Mouse (Mus musculus) T-helper 17 cell (primary cell): Measurements from ENCODE around the gene Smurf2.

Experiments
- in situ Hi-C, 2 experiments: fragments of 300-600 bp; cut with MboI, MseI; formaldehyde crosslinking; loops; 1 replicate in 1 of 2; 2 replicates in 1 of 2; pipeline ENCODE4 v1.15.1; 2025; ENCODE audit warnings: high pct_unique_total_duplicates in 2 of 2

Smurf2 gene

GRCm38 (mm10) chr11:106908016-106908415 is 12.5 kb downstream of the Smurf2 start:
- in situ Hi-C loops, result no loop called here

GRCm38 (mm10) chr11:106907253-106907652 is 13.3 kb downstream of the Smurf2 start:
- in situ Hi-C loops, result no loop called here

GRCm38 (mm10) chr11:106905707-106906106 is 14.8 kb downstream of the Smurf2 start:
- in situ Hi-C loops, result no loop called here

DNA sequence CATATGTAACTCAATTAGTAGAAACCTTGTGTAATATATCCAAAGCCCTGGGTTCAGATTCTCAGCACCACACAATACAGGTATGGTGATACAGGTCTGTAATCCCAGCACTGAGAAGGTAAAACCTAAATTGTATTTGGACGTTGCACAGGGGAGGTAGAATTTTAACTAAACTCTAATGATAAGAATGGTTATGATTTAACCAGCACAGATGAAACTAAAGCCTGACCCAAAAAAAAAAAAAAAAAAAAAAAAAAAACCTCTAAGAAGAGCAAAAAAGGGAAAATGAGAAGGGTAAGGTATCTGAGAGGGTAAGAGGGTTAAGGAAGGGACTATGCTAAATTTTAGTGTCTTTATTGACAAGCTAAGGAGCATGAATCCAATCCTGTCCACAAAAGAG is 20.7 kb downstream of the Smurf2 start:
- in situ Hi-C loops, result no loop called here

- in situ Hi-C loops, result no loop called here
Observed at GRCm38 (mm10) chr11:106896561-106897168, 23.9 kb downstream of the Smurf2 start.

DNA sequence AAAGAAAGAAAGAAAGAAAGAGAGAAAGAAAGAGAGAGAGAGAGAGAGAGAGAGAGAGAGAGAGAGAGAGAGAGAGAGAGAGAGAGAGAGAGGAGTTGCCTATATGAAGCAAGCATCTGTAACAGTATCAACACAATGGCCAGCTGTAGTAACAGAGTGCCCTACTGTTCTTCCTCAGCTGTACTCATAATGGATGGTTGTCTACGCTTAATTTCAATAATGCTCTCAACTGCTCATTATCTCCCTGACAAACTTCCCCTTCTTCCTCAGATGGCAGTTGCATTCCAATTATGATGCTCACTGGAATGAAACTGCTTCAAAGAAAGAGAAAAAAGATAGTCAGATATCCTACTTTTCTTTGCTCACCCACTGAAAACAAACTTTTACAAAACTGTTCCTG is 36.9 kb downstream of the Smurf2 start:
- in situ Hi-C loops, result no loop called here

DNA sequence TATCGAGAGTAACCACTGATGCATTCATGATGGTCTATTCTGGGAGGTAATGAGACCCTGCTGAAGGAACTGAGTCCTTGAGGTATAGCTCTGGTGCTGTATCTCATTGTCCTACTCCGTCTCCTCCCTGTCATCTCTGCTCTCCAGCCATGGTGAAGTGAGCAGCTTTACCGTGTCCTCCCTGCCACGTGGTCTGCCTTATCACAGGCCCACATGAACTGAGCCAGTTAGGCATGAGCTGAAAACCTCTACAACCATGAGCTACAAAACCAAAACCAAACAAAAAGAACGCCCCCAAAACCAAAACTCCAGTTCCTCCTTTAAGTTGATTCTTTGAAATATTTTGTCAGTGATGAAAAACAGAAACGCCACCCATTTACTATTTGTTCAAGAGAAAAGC is 47.9 kb downstream of the Smurf2 start:
- in situ Hi-C loops, result loop anchor here in 1 of 2 experiments (5.0 kb wide), 1 partner anchor 45 kb away; no protein-coding TSS in a partner anchor

DNA sequence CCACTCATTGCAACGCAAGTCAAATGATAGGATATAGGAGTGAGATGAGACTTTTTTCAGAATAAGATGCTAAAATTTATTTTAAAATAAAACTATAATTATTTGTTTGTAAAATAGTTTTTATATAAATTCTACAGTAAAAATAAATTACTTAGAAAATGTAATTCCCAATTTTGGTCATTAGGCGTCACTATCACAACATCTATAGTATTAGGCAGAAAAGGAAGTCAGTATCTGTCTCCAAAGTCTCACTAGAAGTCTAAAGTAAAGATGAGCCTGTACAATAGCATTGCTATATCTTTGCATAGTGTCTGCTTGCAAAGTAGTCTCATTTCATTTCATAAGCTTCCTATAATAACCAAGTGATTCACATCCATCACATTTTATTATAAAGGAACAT is 69.1 kb downstream of the Smurf2 start:
- in situ Hi-C loops, result no loop called here

DNA sequence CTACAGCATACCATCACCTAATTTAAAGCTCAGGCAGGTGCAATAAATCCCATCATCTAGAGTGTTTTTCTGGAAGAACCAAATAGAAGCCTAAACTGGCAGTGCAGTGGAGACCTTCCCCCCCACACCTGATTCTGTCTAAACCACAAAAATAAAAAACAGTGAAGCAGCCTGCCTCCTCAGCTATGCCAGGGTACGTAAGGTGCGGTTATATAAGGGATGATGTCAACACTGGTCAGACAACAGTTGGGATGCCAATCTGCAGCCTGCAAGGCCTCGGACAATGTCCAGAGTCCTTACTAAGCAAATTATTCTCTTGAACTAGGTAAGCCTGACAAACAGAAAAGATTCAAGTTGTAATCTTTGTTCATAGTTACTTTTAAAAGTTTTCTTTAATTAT is 78.5 kb downstream of the Smurf2 start:
- in situ Hi-C loops, result no loop called here

GRCm38 (mm10) chr11:106828079-106828478 is 92.4 kb downstream of the Smurf2 start:
- in situ Hi-C loops, result no loop called here

DNA sequence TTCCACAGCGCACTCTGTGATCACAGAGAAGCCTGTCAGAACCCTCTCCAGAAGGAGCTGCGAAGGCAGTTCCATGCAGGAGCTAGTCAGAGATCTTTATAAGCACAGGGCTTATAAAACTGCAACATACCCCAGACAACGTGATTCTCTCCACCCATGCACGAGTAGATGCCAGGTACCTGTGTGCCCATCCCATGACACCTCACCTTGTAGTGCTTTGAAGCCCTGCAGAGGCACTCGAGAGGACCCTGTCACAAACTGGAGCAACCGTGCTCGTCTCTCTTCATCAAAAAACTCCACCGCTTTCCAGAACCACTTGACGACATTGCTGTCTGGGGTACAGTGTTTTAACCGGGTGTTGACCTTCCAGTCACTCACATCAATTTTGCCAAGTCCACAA is 96.1 kb downstream of the Smurf2 start:
- in situ Hi-C loops, result no loop called here

DNA sequence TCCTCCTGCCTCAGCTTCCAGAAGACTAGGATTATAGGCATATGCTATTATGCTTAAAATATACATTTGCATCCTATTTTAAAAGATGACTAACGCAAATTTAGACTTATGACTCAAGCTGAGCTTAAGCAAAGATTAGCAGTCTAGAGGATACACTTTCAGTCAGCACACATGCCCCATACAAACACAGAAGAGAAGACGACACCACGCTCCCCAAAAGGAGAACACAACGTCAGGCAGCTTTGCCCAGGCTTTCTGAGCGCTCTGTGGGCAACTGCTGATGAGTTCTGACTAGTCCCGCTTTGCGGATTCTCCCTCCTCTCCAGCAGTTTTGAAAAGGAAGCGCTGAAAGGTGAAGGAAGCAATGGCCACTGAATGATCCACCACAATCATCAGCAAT is 96.8 kb downstream of the Smurf2 start:
- in situ Hi-C loops, result no loop called here

DNA sequence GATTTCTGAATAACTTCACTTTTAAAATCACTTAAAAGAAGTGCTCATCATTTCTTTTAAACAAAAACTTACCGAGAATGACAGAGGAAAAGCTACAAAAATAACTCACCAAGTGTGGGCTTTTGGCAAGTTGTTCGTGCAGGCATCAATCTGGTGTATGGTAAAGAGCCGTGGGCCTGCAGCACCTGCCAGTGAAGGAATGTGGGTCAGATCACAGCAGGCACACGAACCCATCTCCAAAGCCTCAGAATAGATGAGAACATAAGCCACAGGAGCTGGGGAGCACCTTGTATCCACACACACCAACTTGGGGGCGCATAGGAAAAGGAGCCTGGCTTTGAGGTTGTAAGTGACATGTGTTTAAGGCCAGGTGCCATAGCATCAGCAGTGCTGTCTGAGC is 97.6 kb downstream of the Smurf2 start:
- in situ Hi-C loops, result no loop called here

DNA sequence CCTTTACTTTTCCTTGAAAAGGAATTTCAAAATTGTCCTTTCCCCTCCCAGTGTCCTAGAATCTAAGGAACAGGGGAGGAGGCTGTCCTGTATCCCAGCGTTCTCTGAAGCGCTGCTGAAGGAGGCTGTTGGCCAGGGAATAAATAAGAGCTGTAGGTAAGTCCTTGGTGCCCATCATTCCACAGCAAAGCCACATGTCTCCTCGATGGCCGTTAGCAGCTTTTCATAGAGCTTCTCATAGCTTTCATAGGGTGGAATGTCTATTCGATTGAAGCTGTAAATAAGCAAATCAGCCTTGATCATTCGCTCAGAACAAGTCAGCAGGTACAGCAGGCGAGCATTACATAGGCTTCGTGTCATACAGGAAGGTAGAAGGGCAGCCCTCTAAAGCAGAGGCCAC is 98.0 kb downstream of the Smurf2 start:
- in situ Hi-C loops, result no loop called here

DNA sequence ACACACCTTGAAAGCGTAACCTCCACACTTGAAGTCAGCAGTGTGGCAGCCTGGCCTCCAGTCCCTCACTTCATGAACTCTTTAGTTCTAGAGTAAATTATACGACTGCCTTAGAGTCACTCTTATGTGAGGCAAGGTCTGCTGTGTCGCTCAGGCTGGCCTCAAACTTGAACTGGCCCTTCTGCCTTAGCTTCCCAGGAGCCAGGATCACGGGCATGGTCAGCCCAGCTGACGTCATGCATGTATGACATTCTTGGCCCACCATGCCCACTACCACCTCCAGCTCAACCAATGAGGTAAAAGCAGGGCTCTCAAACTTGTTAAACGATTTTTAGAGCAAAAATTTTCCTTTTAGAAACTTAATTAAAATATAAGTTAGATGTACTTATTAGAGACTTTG is 99.1 kb downstream of the Smurf2 start:
- in situ Hi-C loops, result no loop called here

- in situ Hi-C loops, result no loop called here
Observed at GRCm38 (mm10) chr11:106820972-106821371, 99.5 kb downstream of the Smurf2 start.

- in situ Hi-C loops, result no loop called here
Observed at GRCm38 (mm10) chr11:106820252-106820651, 100.3 kb downstream of the Smurf2 start.

- in situ Hi-C loops, result no loop called here
Observed at GRCm38 (mm10) chr11:106819595-106819994, 100.9 kb downstream of the Smurf2 start.

- in situ Hi-C loops, result no loop called here
Observed at GRCm38 (mm10) chr11:106818341-106818740, 102.2 kb downstream of the Smurf2 start.

- in situ Hi-C loops, result no loop called here
Observed at GRCm38 (mm10) chr11:106817808-106818207, 102.7 kb downstream of the Smurf2 start.

- in situ Hi-C loops, result no loop called here
Observed at GRCm38 (mm10) chr11:106817156-106817555, 103.4 kb downstream of the Smurf2 start.

GRCm38 (mm10) chr11:106816316-106816715 is 104.2 kb downstream of the Smurf2 start:
- in situ Hi-C loops, result no loop called here

GRCm38 (mm10) chr11:106815761-106816160 is 104.8 kb downstream of the Smurf2 start:
- in situ Hi-C loops, result no loop called here

GRCm38 (mm10) chr11:106815331-106815730 is 105.2 kb downstream of the Smurf2 start:
- in situ Hi-C loops, result no loop called here
